Mouse (Mus musculus) lung, postnatal 4 days (tissue): ENCODE measurements around the gene Rnf24.

Experiments used
- DNase-seq, 2 experiments: peaks; one replicate each; pipeline ENCODE4 v3.0.0; 2021

Gene Rnf24

GRCm38 (mm10) chr2:131262680-131263670, 89.7 kb downstream of the Rnf24 start:
- peak in 1 of 2 experiments; percentile 14 for DNase-seq

GRCm38 (mm10) chr2:131262213-131262672, 90.4 kb downstream of the Rnf24 start, which contains the start of gene Pank2:
Gene Pank2 (plus strand): TSS chr2:131262495.
- peak; percentile 98 for DNase-seq

GRCm38 (mm10) chr2:131261481-131262212, 91.0 kb downstream of the Rnf24 start:
- no peak for DNase-seq

- no peak for DNase-seq
Observed at GRCm38 (mm10) chr2:131260544-131261307, 92.0 kb downstream of the Rnf24 start.

- DNase-seq = no peak
Observed at GRCm38 (mm10) chr2:131258693-131259092, 94.0 kb downstream of the Rnf24 start.

- DNase-seq = no peak
Observed at GRCm38 (mm10) chr2:131255738-131256137, 97.0 kb downstream of the Rnf24 start.

GRCm38 (mm10) chr2:131254329-131254713, 98.4 kb downstream of the Rnf24 start:
- DNase-seq = peak in 1 of 2 experiments; percentile 20

GRCm38 (mm10) chr2:131253681-131254328, 98.9 kb downstream of the Rnf24 start:
- peak; percentile 82 for DNase-seq
